Mouse (Mus musculus) cerebellum, postnatal 25 days (tissue): Measurements from ENCODE around the gene Aak1.

Experiments used
- DNase-seq, 2 experiments: peaks; one replicate each; pipeline ENCODE4 v3.0.0; 2021; ENCODE audit warnings: mixed read lengths in 2 of 2

The Aak1 gene

GRCm38 (mm10) chr6:86963987-86964685 lies 114.8 kb downstream of the Aak1 start:
- no peak for DNase-seq

GRCm38 (mm10) chr6:86967166-86967565 lies 117.8 kb downstream of the Aak1 start:
- DNase-seq, result no peak

- no peak for DNase-seq
Observed at GRCm38 (mm10) chr6:86973956-86974355, 124.6 kb downstream of the Aak1 start.

GRCm38 (mm10) chr6:86978156-86978908 lies 129.0 kb downstream of the Aak1 start:
- DNase-seq, result no peak

GRCm38 (mm10) chr6:86978909-86979265 lies 129.6 kb downstream of the Aak1 start:
- no peak for DNase-seq

- DNase-seq, result no peak
Observed at GRCm38 (mm10) chr6:86981206-86981605, 131.9 kb downstream of the Aak1 start.

- DNase-seq, result no peak
Observed at GRCm38 (mm10) chr6:86985314-86986106, 136.2 kb downstream of the Aak1 start.

- DNase-seq, result no peak
Observed at GRCm38 (mm10) chr6:86989576-86989975, 140.3 kb downstream of the Aak1 start.

- no peak for DNase-seq
Observed at GRCm38 (mm10) chr6:86991041-86991440, 141.7 kb downstream of the Aak1 start.

GRCm38 (mm10) chr6:86992349-86992748 lies 143.0 kb downstream of the Aak1 start:
- DNase-seq, result no peak

GRCm38 (mm10) chr6:86994254-86994653 lies 144.9 kb downstream of the Aak1 start:
- no peak for DNase-seq

- DNase-seq, result peak; percentile 74 to 83
Observed at GRCm38 (mm10) chr6:86996629-86997307, 147.5 kb downstream of the Aak1 start.

- DNase-seq, result no peak
Observed at GRCm38 (mm10) chr6:86997360-86997759, 148.0 kb downstream of the Aak1 start.

GRCm38 (mm10) chr6:87001995-87002394 lies 152.7 kb downstream of the Aak1 start:
- no peak for DNase-seq

GRCm38 (mm10) chr6:87002521-87003055 lies 153.3 kb downstream of the Aak1 start:
- peak; percentile 78 to 89 for DNase-seq

GRCm38 (mm10) chr6:87004099-87004498 lies 154.8 kb downstream of the Aak1 start:
- no peak for DNase-seq

GRCm38 (mm10) chr6:87005577-87005976 lies 156.3 kb downstream of the Aak1 start:
- DNase-seq, result no peak

- no peak for DNase-seq
Observed at GRCm38 (mm10) chr6:87008887-87009286, 159.6 kb downstream of the Aak1 start, which contains the start of gene Nfu1. Gene Nfu1 (plus strand): TSS chr6:87009236.

- peak; percentile 95 to 97 for DNase-seq
Observed at GRCm38 (mm10) chr6:87009692-87010328, 160.5 kb downstream of the Aak1 start.

- DNase-seq, result peak in 1 of 2 experiments; percentile 54
Observed at GRCm38 (mm10) chr6:87016916-87017315, 167.6 kb downstream of the Aak1 start.

GRCm38 (mm10) chr6:87018874-87019273 lies 169.6 kb downstream of the Aak1 start:
- no peak for DNase-seq

GRCm38 (mm10) chr6:87021791-87022190 lies 172.5 kb downstream of the Aak1 start:
- DNase-seq, result no peak
